In genomic region chr14:32856246-32856645, GRCm38 (mm10) we compare ENCODE assay signal across 8 mouse cellular contexts. TPM values are rescaled to one million over a fixed set of nuclear protein-coding genes. Genes with fewer than 3 reads are reported as not detected.
DNase-seq lines count a peak whose midpoint lies in the region; ATAC-seq and TF ChIP-seq lines count a peak whose summit lies in the region.

No protein-coding gene starts in this region.

- no peak for ATAC-seq in lung, embryonic 14.5 days (ENCODE audit: insufficient read depth)
- ATAC-seq in forebrain, embryonic 16.5 days: no peak
- no peak for ATAC-seq in limb, embryonic 13.5 days (ENCODE audit: low FRiP score, low read depth)
- ATAC-seq in erythroblast, adult 5-6 weeks (replicated peaks; ENCODE audit: low FRiP score, poor library complexity, severe bottlenecking): no peak

- DNase-seq in lung, embryonic 14.5 days: no peak
- DNase-seq in lung, postnatal 25 days (ENCODE audit: low spot score): no peak
- no peak for DNase-seq in urinary bladder, postnatal 36 days (ENCODE audit: low spot score in 2 of 2)
- DNase-seq in thymus, postnatal 36 days: no peak

- H3K9ac ChIP-seq in lung, embryonic 14.5 days: peak overlapping the region; percentile 74; the same call in 1 of the 2 replicates
- H3K9ac ChIP-seq in forebrain, embryonic 16.5 days (replicated peaks; ENCODE audit: low read depth, low read length): no peak overlapping the region
- peak overlapping the region; percentile 81 for H3K9ac ChIP-seq in limb, embryonic 13.5 days

- H3K9me3 ChIP-seq in lung, embryonic 14.5 days (ENCODE audit: low read depth, low read length): no peaks in the 10 kb centered on the region
- no peaks in the 10 kb centered on the region for H3K9me3 ChIP-seq in forebrain, embryonic 16.5 days (ENCODE audit: control insufficient read depth, low read length)
- H3K9me3 ChIP-seq in limb, embryonic 13.5 days: no peaks in the 10 kb centered on the region

- WGBS in lung, embryonic 14.5 days: 24% methylated on average over 5 of the region's 5 CpGs
- WGBS in forebrain, embryonic 16.5 days: 42% methylated on average over 5 of the region's 5 CpGs
- WGBS in limb, embryonic 13.5 days: 37% methylated on average over 5 of the region's 5 CpGs
- 27% methylated on average over 5 of the region's 5 CpGs for WGBS in small intestine, adult 2 months

- no peaks in the 10 kb centered on the region for H3K36me3 ChIP-seq in lung, embryonic 14.5 days (ENCODE audit: insufficient read depth)
- H3K36me3 ChIP-seq in forebrain, embryonic 16.5 days (ENCODE audit: control insufficient read depth, insufficient read depth): no peaks in the 10 kb centered on the region
- H3K36me3 ChIP-seq in limb, embryonic 13.5 days: no peaks in the 10 kb centered on the region
- H3K36me3 ChIP-seq in small intestine, adult 2 months (ENCODE audit: control insufficient read depth, insufficient read depth, low read length): no peaks in the 10 kb centered on the region

- peak overlapping the region; percentile 55 for H3K4me3 ChIP-seq in lung, embryonic 14.5 days (ENCODE audit: low read depth, low read length)
- H3K4me3 ChIP-seq in forebrain, embryonic 16.5 days (replicated peaks; ENCODE audit: low read length): peak overlapping the region; percentile 53
- peak overlapping the region; percentile 61 for H3K4me3 ChIP-seq in limb, embryonic 13.5 days
- H3K4me3 ChIP-seq in small intestine, adult 2 months (ENCODE audit: low read depth, low read length): peak overlapping the region; percentile 53

- peak overlapping the region; percentile 88 for H3K27ac ChIP-seq in lung, embryonic 14.5 days (ENCODE audit: low read depth)
- no peak overlapping the region for H3K27ac ChIP-seq in forebrain, embryonic 16.5 days (ENCODE audit: low read length)
- no peak overlapping the region for H3K27ac ChIP-seq in limb, embryonic 13.5 days
- H3K27ac ChIP-seq in small intestine, adult 2 months (ENCODE audit: insufficient read depth, low read depth, low read length): no peak overlapping the region; the same call in 1 of the 2 replicates

- TF ChIP-seq CTCF in lung, embryonic 14.5 days (IDR thresholded peaks at IDR 0.05; ENCODE audit: low read depth): no peak
- no peak for TF ChIP-seq CTCF in small intestine, adult 2 months (IDR thresholded peaks at IDR 0.05; ENCODE audit: extremely low read depth, insufficient read length, insufficient replicate concordance, low read depth, low read length)

- no peak for TF ChIP-seq POLR2A in small intestine, adult 2 months (IDR thresholded peaks at IDR 0.05; ENCODE audit: low read depth, low read length)

- H3K4me1 ChIP-seq in lung, embryonic 14.5 days (ENCODE audit: insufficient read depth): peaks cover 26% of the 10 kb centered on the region
- peaks cover 7% of the 10 kb centered on the region for H3K4me1 ChIP-seq in forebrain, embryonic 16.5 days (replicated peaks; ENCODE audit: control insufficient read depth, insufficient read depth, low read length)
- H3K4me1 ChIP-seq in limb, embryonic 13.5 days: peaks cover 9% of the 10 kb centered on the region
- no peaks in the 10 kb centered on the region for H3K4me1 ChIP-seq in small intestine, adult 2 months (ENCODE audit: control insufficient read depth, insufficient read depth, insufficient read length, low read length)

- H3K27me3 ChIP-seq in lung, embryonic 14.5 days (ENCODE audit: insufficient read depth, low read length): no peaks in the 10 kb centered on the region
- H3K27me3 ChIP-seq in forebrain, embryonic 16.5 days (replicated peaks; ENCODE audit: control insufficient read depth, insufficient read depth, low read length): no peaks in the 10 kb centered on the region; the same call in 1 of the 2 replicates
- peaks cover 18% of the 10 kb centered on the region for H3K27me3 ChIP-seq in limb, embryonic 13.5 days
- H3K27me3 ChIP-seq in small intestine, adult 2 months (ENCODE audit: control insufficient read depth, insufficient read depth, low read length): peaks cover 11% of the 10 kb centered on the region

- H3K4me2 ChIP-seq in lung, embryonic 14.5 days: peak overlapping the region; percentile 69
- H3K4me2 ChIP-seq in forebrain, embryonic 16.5 days (ENCODE audit: low read length): peak overlapping the region; percentile 77
- peak overlapping the region; percentile 79 for H3K4me2 ChIP-seq in limb, embryonic 13.5 days (replicated peaks)

RNA-seq across cellular contexts. Expression of gene Vstm4, which starts 0.3 kb away (rescaled TPM):
- 52.5 and 56.2 TPM in 2 replicates for polyA plus RNA-seq in lung, embryonic 14.5 days (2014; fragmentation: Nextera tagmentation; extraction: Ambion mirVana)
- polyA plus RNA-seq in forebrain, embryonic 16.5 days (2015; fragmentation: Nextera tagmentation; extraction: Ambion mirVana): 6.4 and 8.8 TPM in 2 replicates
- polyA plus RNA-seq in limb, embryonic 13.5 days (2015; fragmentation: Nextera tagmentation; extraction: Ambion mirVana): 16.2 and 17.1 TPM in 2 replicates
- polyA plus RNA-seq in small intestine, adult 2 months (2012; rRNA removed): 1.6 and 2.7 TPM in 2 replicates
- not detected in 2 replicates for total RNA-seq in erythroblast, adult 5-6 weeks (2015; ENCODE audit: low replicate concordance)
- 0.09 and 0.56 TPM in 2 replicates for total RNA-seq in erythroblast, adult 5-6 weeks (2017; ENCODE audit: low replicate concordance)

RNA-seq across cellular contexts. Expression of gene Fam170b, which starts 22.5 kb away (rescaled TPM):
- 0.17 TPM in 1 of 2 replicates, not detected in the other for polyA plus RNA-seq in lung, embryonic 14.5 days (2014; fragmentation: Nextera tagmentation; extraction: Ambion mirVana)
- not detected in 2 replicates for polyA plus RNA-seq in forebrain, embryonic 16.5 days (2015; fragmentation: Nextera tagmentation; extraction: Ambion mirVana)
- not detected in 2 replicates for polyA plus RNA-seq in limb, embryonic 13.5 days (2015; fragmentation: Nextera tagmentation; extraction: Ambion mirVana)
- not detected in 2 replicates for polyA plus RNA-seq in small intestine, adult 2 months (2012; rRNA removed)
- not detected in 2 replicates for total RNA-seq in erythroblast, adult 5-6 weeks (2015; ENCODE audit: low replicate concordance)
- total RNA-seq in erythroblast, adult 5-6 weeks (2017; ENCODE audit: low replicate concordance): not detected in 2 replicates
